Mouse (Mus musculus): ENCODE data around the gene Prrx1. TPM values are rescaled to one million over a fixed set of nuclear protein-coding genes. Genes with fewer than 3 reads are reported as not detected.

Gene Prrx1
- polyA plus RNA-seq, 1 experiment = 537 TPM

DNA sequence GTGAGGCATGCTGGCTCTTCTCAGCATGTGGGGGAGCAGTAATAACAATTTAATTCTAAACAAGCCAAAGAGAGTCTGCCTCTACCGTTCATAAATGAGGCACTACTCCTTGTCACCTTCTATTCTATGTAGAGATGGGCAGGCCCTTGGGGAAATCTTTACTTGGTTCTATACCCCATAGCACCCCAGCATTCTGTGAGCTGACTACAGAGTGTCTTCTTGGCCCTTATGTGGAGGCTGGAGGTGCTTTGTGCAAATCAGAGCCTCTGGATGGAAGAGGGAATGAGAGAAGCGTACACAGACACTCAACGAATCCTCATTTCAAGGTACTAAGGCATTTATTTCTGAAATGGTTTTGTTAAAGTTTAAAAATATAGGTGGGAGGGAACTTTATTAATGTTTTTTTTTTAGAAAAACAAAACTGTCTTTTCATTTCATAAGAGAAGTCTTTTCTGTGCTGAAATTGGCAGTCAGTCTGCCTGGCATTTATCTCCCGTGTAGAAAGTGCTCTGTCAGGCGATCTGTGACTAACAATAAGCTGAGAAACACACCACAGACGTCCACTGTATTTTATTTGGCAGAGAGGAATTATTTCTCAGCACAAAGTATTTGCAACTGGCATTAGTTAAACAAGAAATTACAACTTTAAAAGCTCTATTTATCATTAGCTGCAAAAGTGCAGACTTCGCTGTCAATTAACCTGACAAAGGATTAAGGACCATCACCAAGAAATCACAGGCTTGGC, 33.2 kb downstream of the Prrx1 start:
- peak overlapping the region; percentile 90 for H3K27ac ChIP-seq (ENCODE audit: insufficient read depth, low read length)
- peaks cover 36% of the 10 kb centered on the region for H3K4me1 ChIP-seq (ENCODE audit: control insufficient read depth, insufficient read depth, low read length)
- H3K4me3 ChIP-seq (ENCODE audit: insufficient read depth, low read length) = no peak overlapping the region
- TF ChIP-seq POLR2A (IDR thresholded peaks at IDR 0.05; ENCODE audit: low read depth, low read length) = no peak
- no peak for TF ChIP-seq CTCF (IDR thresholded peaks at IDR 0.05; ENCODE audit: borderline replicate concordance, insufficient read depth, low read length)

- Histone ChIP-seq H3K27ac (ENCODE audit: insufficient read depth, low read length) (peak overlapping the region; percentile 80; the same call in 1 of the 2 replicates), H3K4me3 (ENCODE audit: insufficient read depth, low read length) (no peak overlapping the region), H3K4me1 (ENCODE audit: control insufficient read depth, insufficient read depth, low read length) (peaks cover 26% of the 10 kb centered on the region)
- TF ChIP-seq POLR2A (IDR thresholded peaks at IDR 0.05; ENCODE audit: low read depth, low read length) (no peak), CTCF (IDR thresholded peaks at IDR 0.05; ENCODE audit: borderline replicate concordance, insufficient read depth, low read length) (no peak)
These were observed 36.4 kb downstream of the Prrx1 start for GRCm38 (mm10) chr1:163277069-163277468.

GRCm38 (mm10) chr1:163274919-163275318, 38.6 kb downstream of the Prrx1 start:
- H3K4me3 ChIP-seq (ENCODE audit: insufficient read depth, low read length) = no peak overlapping the region
- H3K27ac ChIP-seq (ENCODE audit: insufficient read depth, low read length) = peak overlapping the region; percentile 81
- peaks cover 15% of the 10 kb centered on the region for H3K4me1 ChIP-seq (ENCODE audit: control insufficient read depth, insufficient read depth, low read length)
- TF ChIP-seq POLR2A (IDR thresholded peaks at IDR 0.05; ENCODE audit: low read depth, low read length) (no peak), CTCF (IDR thresholded peaks at IDR 0.05; ENCODE audit: borderline replicate concordance, insufficient read depth, low read length) (no peak)

DNA sequence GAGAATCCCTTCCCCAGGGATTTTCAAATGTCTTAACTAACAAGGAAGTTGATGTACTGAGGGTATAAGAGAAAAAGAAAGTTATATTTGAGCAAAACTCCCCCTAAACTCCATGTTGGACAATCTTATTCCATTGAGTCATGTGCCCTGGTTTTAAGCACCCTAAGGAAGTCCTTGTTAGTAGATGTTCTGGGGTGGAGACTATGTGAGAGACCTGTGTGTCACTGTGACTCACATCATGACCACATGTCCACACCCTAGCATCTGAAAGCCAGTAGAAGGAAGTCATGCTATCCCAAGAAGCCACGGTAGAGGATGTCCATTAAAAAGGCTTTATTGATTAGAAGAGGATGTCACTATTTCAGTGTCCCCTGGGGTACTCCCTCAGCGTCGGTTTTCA, 40.4 kb downstream of the Prrx1 start:
- H3K4me3 ChIP-seq (ENCODE audit: insufficient read depth, low read length) = no peak overlapping the region
- H3K27ac ChIP-seq (ENCODE audit: insufficient read depth, low read length) = peak overlapping the region; percentile 81; the same call in 1 of the 2 replicates
- H3K4me1 ChIP-seq (ENCODE audit: control insufficient read depth, insufficient read depth, low read length) = peaks cover 17% of the 10 kb centered on the region
- TF ChIP-seq POLR2A (IDR thresholded peaks at IDR 0.05; ENCODE audit: low read depth, low read length) (no peak), CTCF (IDR thresholded peaks at IDR 0.05; ENCODE audit: borderline replicate concordance, insufficient read depth, low read length) (no peak)

GRCm38 (mm10) chr1:163266853-163267538, 46.5 kb downstream of the Prrx1 start:
- Histone ChIP-seq H3K4me1 (ENCODE audit: control insufficient read depth, insufficient read depth, low read length) (peaks cover 7% of the 10 kb centered on the region), H3K4me3 (ENCODE audit: insufficient read depth, low read length) (no peak overlapping the region), H3K27ac (ENCODE audit: insufficient read depth, low read length) (peak overlapping the region; percentile 54; the same call in 1 of the 2 replicates)
- TF ChIP-seq CTCF (IDR thresholded peaks at IDR 0.05; ENCODE audit: borderline replicate concordance, insufficient read depth, low read length) (no peak), POLR2A (IDR thresholded peaks at IDR 0.05; ENCODE audit: low read depth, low read length) (no peak)

DNA sequence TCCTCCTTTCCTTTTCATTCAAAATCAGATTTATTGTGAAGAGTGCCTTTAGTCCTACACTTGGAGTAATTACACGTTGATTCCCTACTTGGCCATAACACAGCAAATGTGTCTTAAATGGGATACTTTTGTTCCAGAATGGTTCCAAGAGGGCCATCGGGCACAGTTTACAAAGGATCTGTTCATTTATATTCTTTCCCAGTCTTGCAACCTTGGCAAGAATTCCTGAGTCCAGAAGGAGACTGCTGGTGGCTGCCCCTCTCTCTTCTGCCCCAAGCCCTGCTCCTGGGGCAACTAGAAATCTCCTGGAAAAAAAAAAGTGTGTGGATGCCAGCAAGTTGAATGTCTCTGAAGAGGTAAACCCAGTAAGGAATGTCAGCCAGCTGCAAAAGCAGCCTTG, 56.2 kb downstream of the Prrx1 start:
- no peak overlapping the region for H3K27ac ChIP-seq (ENCODE audit: insufficient read depth, low read length)
- TF ChIP-seq POLR2A (IDR thresholded peaks at IDR 0.05; ENCODE audit: low read depth, low read length) (no peak), CTCF (IDR thresholded peaks at IDR 0.05; ENCODE audit: borderline replicate concordance, insufficient read depth, low read length) (no peak)
- no peak overlapping the region for H3K4me3 ChIP-seq (ENCODE audit: insufficient read depth, low read length)
- H3K4me1 ChIP-seq (ENCODE audit: control insufficient read depth, insufficient read depth, low read length) = peaks cover 8% of the 10 kb centered on the region

GRCm38 (mm10) chr1:163255884-163256283, 57.6 kb downstream of the Prrx1 start:
- TF ChIP-seq POLR2A (IDR thresholded peaks at IDR 0.05; ENCODE audit: low read depth, low read length) (no peak), CTCF (IDR thresholded peaks at IDR 0.05; ENCODE audit: borderline replicate concordance, insufficient read depth, low read length) (no peak)
- peaks cover 8% of the 10 kb centered on the region for H3K4me1 ChIP-seq (ENCODE audit: control insufficient read depth, insufficient read depth, low read length)
- no peak overlapping the region; the same call in 1 of the 2 replicates for H3K27ac ChIP-seq (ENCODE audit: insufficient read depth, low read length)
- no peak overlapping the region for H3K4me3 ChIP-seq (ENCODE audit: insufficient read depth, low read length)

DNA sequence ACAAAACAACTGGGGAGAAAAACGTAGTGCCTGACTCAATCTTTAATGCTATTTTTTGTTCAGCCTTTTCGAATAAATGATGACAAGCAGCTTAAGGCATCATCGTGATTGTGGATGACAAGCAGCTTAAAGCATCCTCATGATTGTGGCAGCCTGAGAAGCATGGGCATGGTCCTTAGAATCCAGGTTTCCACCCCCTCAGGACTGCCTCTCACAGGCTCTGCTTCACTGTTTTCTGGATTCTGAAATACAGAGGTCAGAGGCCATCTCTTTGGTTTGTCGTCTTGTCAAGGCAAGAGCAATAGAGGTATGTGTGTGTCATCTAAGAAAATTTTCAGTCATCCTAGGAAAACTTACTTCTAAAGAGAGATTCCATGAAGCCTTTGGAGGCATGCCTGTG, 60.7 kb downstream of the Prrx1 start:
- TF ChIP-seq POLR2A (IDR thresholded peaks at IDR 0.05; ENCODE audit: low read depth, low read length) (no peak), CTCF (IDR thresholded peaks at IDR 0.05; ENCODE audit: borderline replicate concordance, insufficient read depth, low read length) (no peak)
- Histone ChIP-seq H3K4me3 (ENCODE audit: insufficient read depth, low read length) (no peak overlapping the region), H3K27ac (ENCODE audit: insufficient read depth, low read length) (peak overlapping the region; percentile 100), H3K4me1 (ENCODE audit: control insufficient read depth, insufficient read depth, low read length) (peaks cover 8% of the 10 kb centered on the region)

DNA sequence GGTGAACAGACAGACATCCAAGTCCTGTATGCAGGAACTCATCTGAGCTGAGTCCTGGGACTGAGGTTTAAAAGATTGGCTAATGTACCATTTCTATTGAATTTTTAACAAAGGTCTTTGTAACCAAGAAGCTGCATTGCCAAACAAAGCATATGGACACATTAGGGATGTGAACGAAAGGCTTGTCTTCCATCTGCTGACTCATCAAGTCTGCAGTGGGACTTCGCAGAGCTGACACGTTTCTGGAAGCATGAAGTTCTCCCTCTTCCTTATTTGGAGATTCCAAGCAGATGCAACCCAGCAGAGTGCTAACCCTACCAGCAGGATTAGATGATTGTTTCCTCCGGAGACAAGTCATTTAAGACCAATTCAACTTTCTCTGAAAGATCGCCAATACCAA, 61.2 kb downstream of the Prrx1 start:
- peaks cover 8% of the 10 kb centered on the region for H3K4me1 ChIP-seq (ENCODE audit: control insufficient read depth, insufficient read depth, low read length)
- peak overlapping the region; percentile 100 for H3K27ac ChIP-seq (ENCODE audit: insufficient read depth, low read length)
- TF ChIP-seq CTCF (IDR thresholded peaks at IDR 0.05; ENCODE audit: borderline replicate concordance, insufficient read depth, low read length) = no peak
- TF ChIP-seq POLR2A (IDR thresholded peaks at IDR 0.05; ENCODE audit: low read depth, low read length) = no peak
- no peak overlapping the region for H3K4me3 ChIP-seq (ENCODE audit: insufficient read depth, low read length)

DNA sequence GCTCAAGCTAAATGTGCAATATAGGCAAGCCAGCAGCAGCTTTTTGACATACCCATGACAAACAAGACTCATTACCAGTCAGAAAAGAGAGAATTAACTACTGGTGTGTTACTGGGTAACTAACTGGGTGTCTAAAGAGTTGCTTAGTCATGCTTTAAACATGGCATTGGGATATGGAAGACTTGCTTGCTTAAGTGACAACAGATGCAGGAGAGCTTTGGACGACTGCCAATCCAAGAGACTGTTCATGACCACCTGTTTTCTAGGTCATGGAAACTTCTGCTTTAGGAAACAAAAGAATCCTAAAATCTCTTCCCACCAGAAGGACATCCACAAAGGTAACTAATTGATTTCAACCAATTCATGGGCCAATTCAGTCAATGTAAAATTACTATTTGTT, 61.7 kb downstream of the Prrx1 start:
- Histone ChIP-seq H3K4me1 (ENCODE audit: control insufficient read depth, insufficient read depth, low read length) (peaks cover 8% of the 10 kb centered on the region), H3K4me3 (ENCODE audit: insufficient read depth, low read length) (no peak overlapping the region), H3K27ac (ENCODE audit: insufficient read depth, low read length) (peak overlapping the region; percentile 100)
- TF ChIP-seq POLR2A (IDR thresholded peaks at IDR 0.05; ENCODE audit: low read depth, low read length) = no peak
- no peak for TF ChIP-seq CTCF (IDR thresholded peaks at IDR 0.05; ENCODE audit: borderline replicate concordance, insufficient read depth, low read length)
